Mouse (Mus musculus) bone marrow, adult 2 months (tissue): ENCODE results near the gene Tex44. TPM values are rescaled to one million over a fixed set of nuclear protein-coding genes. Genes with fewer than 3 reads are reported as not detected.

ENCODE experiments used
- H3K27ac ChIP-seq: fragments of 200-500 bp; 2 replicates; pipeline ENCODE4 v1.5.1; 2012; ENCODE audit warnings: low read depth, mild to moderate bottlenecking, control low read depth, inconsistent platforms, low read length; ENCODE audit not compliant: control insufficient read depth, poor library complexity, insufficient read depth
- H3K4me1 ChIP-seq: fragments of 200-500 bp; 2 replicates; pipeline ENCODE4 v1.6.1; 2011; ENCODE audit warnings: low read length; ENCODE audit not compliant: control insufficient read depth, insufficient read depth
- H3K4me3 ChIP-seq: fragments of 200-500 bp; replicated peaks from 2 replicates; pipeline ENCODE3; 2011; ENCODE audit warnings: mild to moderate bottlenecking, low read depth, low read length, control low read depth; ENCODE audit not compliant: control insufficient read depth
- CTCF ChIP-seq: fragments of 200-500 bp; IDR thresholded peaks from 2 replicates; pipeline ENCODE4 v1.5.1; 2011; ENCODE audit warnings: low read length, control low read depth; ENCODE audit not compliant: control insufficient read depth, insufficient read depth
- POLR2A ChIP-seq: fragments of 200-500 bp; IDR thresholded peaks from 2 replicates; pipeline ENCODE4 v1.6.1; 2011; ENCODE audit warnings: low read depth, mild to moderate bottlenecking, control low read depth, low read length, borderline replicate concordance; ENCODE audit not compliant: control insufficient read depth
- WGBS: fragments of 180-500 bp; shearing (Covaris S2); methylation state at CpG from one replicate; pipeline ENCODE4 v1.1.7; 2018; 5-methylcytosine and 5-hydroxymethylcytosine counted together
- polyA plus RNA-seq: library from polyadenylated mRNA; stranded (reverse); fragments of >200 nt; gene quantifications from 2 replicates; pipeline ENCODE4 v1.2.4, GENCODE M21; 2011; ENCODE audit warnings: low replicate concordance; ENCODE audit not compliant: missing spikeins, insufficient read depth, insufficient read length

Gene Tex44
- polyA plus RNA-seq, 1 experiment: not detected

GRCm38 (mm10) chr1:86424336-86424735 lies 1.8 kb upstream of the Tex44 start:
- Histone ChIP-seq H3K4me3 (no peak overlapping the region), H3K27ac (peak overlapping the region; percentile 59), H3K4me1 (no peaks in the 10 kb centered on the region)
- WGBS: 66% methylated on average over 1 of the region's 1 CpGs
- TF ChIP-seq POLR2A (no peak), CTCF (no peak)

- H3K4me3 ChIP-seq: no peak overlapping the region
- peak overlapping the region; percentile 62 for H3K27ac ChIP-seq
- TF ChIP-seq POLR2A: no peak
- TF ChIP-seq CTCF: no peak
- H3K4me1 ChIP-seq: no peaks in the 10 kb centered on the region; the same call in 1 of the 2 replicates
- 75% methylated on average over 11 of the region's 11 CpGs for WGBS
Observed at GRCm38 (mm10) chr1:86424835-86425547, 1.1 kb upstream of the Tex44 start.

- Histone ChIP-seq H3K4me3 (no peak overlapping the region), H3K4me1 (peaks cover 4% of the 10 kb centered on the region; the same call in 1 of the 2 replicates), H3K27ac (no peak overlapping the region)
- peak; percentile 81 for TF ChIP-seq CTCF
- TF ChIP-seq POLR2A: no peak
- 44% methylated on average over 2 of the region's 2 CpGs for WGBS
Observed at GRCm38 (mm10) chr1:86430056-86430455, 3.9 kb downstream of the Tex44 start.

- 35% methylated on average over 4 of the region's 4 CpGs for WGBS
- H3K27ac ChIP-seq: no peak overlapping the region
Observed at GRCm38 (mm10) chr1:86432778-86433177, 6.6 kb downstream of the Tex44 start.

GRCm38 (mm10) chr1:86433359-86433758 lies 7.2 kb downstream of the Tex44 start:
- H3K4me1 ChIP-seq: peaks cover 4% of the 10 kb centered on the region; the same call in 1 of the 2 replicates
- TF ChIP-seq CTCF: no peak
- TF ChIP-seq POLR2A: no peak
- peak overlapping the region; percentile 96; the same call in 1 of the 2 replicates for H3K27ac ChIP-seq
- WGBS: 83% methylated on average over 7 of the region's 7 CpGs
- no peak overlapping the region for H3K4me3 ChIP-seq

More at GRCm38 (mm10) chr1:86432778-86433177, 6.6 kb downstream of the Tex44 start:
- Histone ChIP-seq H3K4me3 (no peak overlapping the region), H3K4me1 (peaks cover 4% of the 10 kb centered on the region; the same call in 1 of the 2 replicates)
- no peak for TF ChIP-seq POLR2A
- no peak for TF ChIP-seq CTCF

- Histone ChIP-seq H3K4me1 (peaks cover 4% of the 10 kb centered on the region; the same call in 1 of the 2 replicates), H3K27ac (peak overlapping the region; percentile 96), H3K4me3 (peak overlapping the region; percentile 67)
- WGBS: under 1% methylated on average over 12 of the region's 12 CpGs
- TF ChIP-seq CTCF (no peak), POLR2A (no peak)
Observed at GRCm38 (mm10) chr1:86434001-86434400, 7.9 kb downstream of the Tex44 start.

GRCm38 (mm10) chr1:86434439-86435201 lies 8.5 kb downstream of the Tex44 start:
- peaks cover 4% of the 10 kb centered on the region; the same call in 1 of the 2 replicates for H3K4me1 ChIP-seq
- TF ChIP-seq CTCF (no peak), POLR2A (peak; percentile 54; the same call in 1 of the 2 replicates)
- H3K4me3 ChIP-seq: peak overlapping the region; percentile 57
- peak overlapping the region; percentile 93 for H3K27ac ChIP-seq
- WGBS: 7% methylated on average over 46 of the region's 46 CpGs

- no peak overlapping the region for H3K4me3 ChIP-seq
- H3K27ac ChIP-seq: peak overlapping the region; percentile 2; the same call in 1 of the 2 replicates
- TF ChIP-seq POLR2A: no peak
- no peak for TF ChIP-seq CTCF
- WGBS: 72% methylated on average over 13 of the region's 13 CpGs
- peaks cover 5% of the 10 kb centered on the region; the same call in 1 of the 2 replicates for H3K4me1 ChIP-seq
Observed at GRCm38 (mm10) chr1:86435302-86435821, 9.2 kb downstream of the Tex44 start.
